Mouse (Mus musculus) midbrain, embryonic 16.5 days (tissue): ENCODE measurements around the gene Ece1. TPM values are rescaled to one million over a fixed set of nuclear protein-coding genes. Genes with fewer than 3 reads are reported as not detected.

Source experiments
- ATAC-seq: fragments of 200-750 bp; cut with Nextera tagmentation; 2 replicates; pipeline ENCODE4 v1.8.0; 2017; ENCODE audit warnings: moderate TSS enrichment
- H3K27ac ChIP-seq: fragments of 300-500 bp; sonication (generic); 2 replicates; pipeline ENCODE4 v1.5.1; 2014; ENCODE audit warnings: mild to moderate bottlenecking, low read length, mixed read lengths
- H3K27me3 ChIP-seq: fragments of 300-500 bp; sonication (generic); 2 replicates; pipeline ENCODE4 v1.6.1; 2014; ENCODE audit warnings: low read depth, low read length, mixed read lengths; ENCODE audit not compliant: control insufficient read depth, insufficient read depth
- H3K36me3 ChIP-seq: fragments of 300-500 bp; sonication (generic); 2 replicates; pipeline ENCODE4 v1.6.1; 2014; ENCODE audit warnings: mild to moderate bottlenecking, low read length, moderate library complexity, mixed read lengths; ENCODE audit not compliant: control insufficient read depth, insufficient read depth
- H3K4me1 ChIP-seq: fragments of 300-500 bp; sonication (generic); 2 replicates; pipeline ENCODE4 v1.6.1; 2014; ENCODE audit warnings: mild to moderate bottlenecking, low read length, mixed read lengths; ENCODE audit not compliant: control insufficient read depth, insufficient read depth
- H3K4me2 ChIP-seq: fragments of 300-500 bp; sonication (generic); 2 replicates; pipeline ENCODE4 v1.6.1; 2014; ENCODE audit warnings: mild to moderate bottlenecking, low read length, mixed read lengths
- H3K4me3 ChIP-seq: fragments of 300-500 bp; sonication (generic); 2 replicates; pipeline ENCODE4 v1.5.1; 2014; ENCODE audit warnings: low read depth, mild to moderate bottlenecking, low read length, moderate library complexity, mixed read lengths
- H3K9ac ChIP-seq: fragments of 300-500 bp; sonication (generic); 2 replicates; pipeline ENCODE4 v1.6.1; 2014; ENCODE audit warnings: low read depth, low read length, mixed read lengths
- H3K9me3 ChIP-seq: fragments of 300-500 bp; sonication (generic); replicated peaks from 2 replicates; pipeline ENCODE4 v1.6.1; 2014; ENCODE audit warnings: mild to moderate bottlenecking, low read length, mixed read lengths; ENCODE audit not compliant: control insufficient read depth, poor library complexity, severe bottlenecking
- WGBS: fragments of 180-500 bp; shearing (Covaris S2); extraction: QIAGEN DNeasy Blood & Tissue Kit; methylation state at CpG from one replicate; pipeline ENCODE4 v1.1.7; 2014; 5-methylcytosine and 5-hydroxymethylcytosine counted together
- polyA plus RNA-seq: library from polyadenylated mRNA; unstranded; fragments of >200 nt; fragmentation: Nextera tagmentation; extraction: Ambion mirVana; gene quantifications from 2 replicates; pipeline ENCODE4 v1.2.1, GENCODE M21; 2015

The Ece1 gene
- polyA plus RNA-seq, 1 experiment from 2014 or later = 21.3 TPM

DNA sequence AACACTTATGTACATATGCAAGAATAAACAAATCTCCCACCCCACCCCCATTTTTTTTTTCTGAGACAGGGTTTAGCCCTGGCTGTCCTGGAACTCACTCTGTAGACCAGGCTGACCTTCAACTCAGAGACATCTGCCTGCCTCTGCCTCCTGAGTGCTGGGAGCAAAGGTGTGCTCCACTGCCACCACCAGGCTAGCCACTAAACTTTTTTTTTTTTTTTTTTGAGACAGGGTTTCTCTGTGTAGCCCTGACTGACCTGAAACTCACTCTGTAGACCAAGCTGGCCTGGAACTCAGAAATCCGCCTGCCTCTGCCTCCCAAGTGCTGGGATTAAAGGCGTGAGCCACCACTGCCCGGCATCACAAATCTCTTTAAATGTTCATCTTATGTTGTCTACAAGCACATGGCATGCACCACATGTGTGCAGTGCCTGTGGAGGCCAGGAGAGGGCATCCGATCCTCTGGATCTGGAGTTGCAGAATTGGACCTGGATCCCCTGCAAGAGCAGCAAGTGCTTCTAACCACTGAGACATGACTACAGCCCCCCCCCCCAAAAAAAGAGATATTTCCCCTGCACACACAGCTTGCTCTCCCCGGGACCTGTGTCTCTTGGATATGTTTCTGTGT, 48.5 kb downstream of the Ece1 start:
- H3K27ac ChIP-seq = no peak overlapping the region
- peaks cover 16% of the 10 kb centered on the region for H3K4me1 ChIP-seq
- no peak overlapping the region for H3K4me3 ChIP-seq
- H3K36me3 ChIP-seq = no peaks in the 10 kb centered on the region
- H3K4me2 ChIP-seq = no peak overlapping the region
- no peaks in the 10 kb centered on the region for H3K27me3 ChIP-seq
- 96% methylated on average over 5 of the region's 5 CpGs for WGBS
- H3K9ac ChIP-seq = no peak overlapping the region
- ATAC-seq = no peak
- no peaks in the 10 kb centered on the region for H3K9me3 ChIP-seq

DNA sequence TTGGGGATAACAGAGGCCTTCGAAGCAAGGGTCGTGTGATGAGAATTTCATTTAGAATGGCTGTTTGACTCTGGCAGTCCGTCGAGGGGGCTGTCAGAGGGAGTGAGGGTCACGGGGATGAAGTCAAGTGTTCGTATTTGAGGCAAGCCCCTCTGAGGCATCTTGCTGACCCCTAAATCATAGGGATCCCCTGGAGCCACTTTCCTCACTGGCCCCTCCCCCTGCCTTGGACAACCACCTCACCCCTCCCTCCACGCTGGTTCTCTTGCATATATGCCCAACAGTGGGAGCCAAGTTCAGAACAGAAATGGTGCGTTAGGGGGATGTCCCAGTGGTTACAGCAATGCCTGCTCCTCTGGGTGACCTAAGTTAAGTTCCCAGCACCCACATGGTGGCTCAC, 49.6 kb downstream of the Ece1 start:
- no peak for ATAC-seq
- Histone ChIP-seq H3K27ac (no peak overlapping the region), H3K4me1 (peaks cover 16% of the 10 kb centered on the region), H3K36me3 (no peaks in the 10 kb centered on the region), H3K4me3 (no peak overlapping the region), H3K9ac (no peak overlapping the region), H3K4me2 (no peak overlapping the region), H3K27me3 (no peaks in the 10 kb centered on the region), H3K9me3 (no peaks in the 10 kb centered on the region)
- 92% methylated on average over 8 of the region's 8 CpGs for WGBS

DNA sequence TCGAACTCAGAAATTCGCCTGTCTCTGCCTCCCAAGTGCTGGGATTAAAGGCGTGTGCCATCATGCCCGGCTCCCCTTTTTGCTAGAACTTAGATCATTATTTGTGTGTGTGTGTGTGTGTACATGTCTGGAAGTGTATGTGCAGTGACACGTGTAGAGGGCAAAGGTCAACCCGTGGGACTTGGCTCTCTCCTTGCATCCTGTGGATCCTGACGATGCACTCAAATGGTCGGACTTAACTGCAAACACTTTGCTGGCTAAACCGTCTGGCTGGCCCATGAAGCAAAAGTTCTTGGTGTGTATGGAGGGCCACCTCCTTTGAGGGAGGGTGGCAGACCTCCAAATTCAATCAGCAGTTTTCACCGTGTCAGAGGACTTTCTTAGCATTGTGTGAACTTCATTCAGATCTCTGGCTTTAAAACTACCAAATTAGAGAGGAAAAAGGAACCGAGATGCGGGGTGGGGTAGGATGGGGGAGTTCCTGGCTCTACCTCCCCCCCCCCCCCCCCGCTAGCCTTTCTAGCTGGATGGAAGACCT, 50.8 kb downstream of the Ece1 start:
- Histone ChIP-seq H3K36me3 (no peaks in the 10 kb centered on the region), H3K27me3 (no peaks in the 10 kb centered on the region), H3K27ac (peak overlapping the region; percentile 22; the same call in 1 of the 2 replicates), H3K4me3 (peak overlapping the region; percentile 64), H3K4me2 (peak overlapping the region; percentile 98), H3K4me1 (peaks cover 23% of the 10 kb centered on the region), H3K9me3 (no peaks in the 10 kb centered on the region), H3K9ac (peak overlapping the region; percentile 76)
- 53% methylated on average over 12 of the region's 13 CpGs for WGBS
- no peak for ATAC-seq

DNA sequence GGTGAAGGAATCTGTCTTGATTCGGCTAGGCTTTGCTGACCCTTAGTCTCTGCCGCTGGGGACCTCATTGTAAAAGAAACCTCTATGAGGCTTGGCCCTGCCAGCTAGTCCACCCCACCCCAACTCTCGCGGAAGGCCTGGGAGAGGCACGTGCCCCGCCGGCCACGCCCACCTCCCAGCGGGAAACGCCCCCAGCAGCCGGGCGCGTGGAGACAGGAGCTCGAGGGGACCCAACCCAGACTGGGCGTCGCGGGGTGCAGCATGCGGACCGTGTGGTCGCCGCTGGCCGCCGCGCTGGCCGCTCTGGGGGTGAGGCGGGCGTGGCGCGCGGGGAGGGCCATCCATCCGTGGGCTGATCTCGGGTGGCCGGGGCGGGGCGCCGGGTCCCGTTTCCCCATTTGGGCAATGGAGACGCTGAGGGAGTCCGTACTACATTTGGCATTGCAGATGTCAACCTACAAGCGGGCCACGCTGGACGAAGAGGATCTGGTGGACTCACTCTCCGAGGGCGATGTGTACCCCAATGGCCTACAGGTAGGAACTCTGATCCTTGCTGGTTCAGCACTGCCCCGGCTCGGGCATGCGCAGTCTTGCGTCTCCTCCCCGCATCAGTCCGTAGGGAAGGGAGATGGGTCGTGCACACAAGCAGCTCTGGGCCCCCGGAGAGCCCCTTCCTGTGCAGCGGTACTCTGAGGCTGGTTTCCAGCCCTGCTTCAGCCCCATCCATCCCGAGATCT, 51.5 kb downstream of the Ece1 start:
- Histone ChIP-seq H3K9me3 (no peaks in the 10 kb centered on the region), H3K4me2 (peak overlapping the region; percentile 98), H3K36me3 (no peaks in the 10 kb centered on the region), H3K9ac (peak overlapping the region; percentile 76), H3K4me3 (peak overlapping the region; percentile 64), H3K27ac (peak overlapping the region; percentile 53; the same call in 1 of the 2 replicates), H3K27me3 (no peaks in the 10 kb centered on the region), H3K4me1 (peaks cover 29% of the 10 kb centered on the region)
- ATAC-seq = peak; percentile 80
- WGBS = 2% methylated on average over 49 of the region's 54 CpGs

DNA sequence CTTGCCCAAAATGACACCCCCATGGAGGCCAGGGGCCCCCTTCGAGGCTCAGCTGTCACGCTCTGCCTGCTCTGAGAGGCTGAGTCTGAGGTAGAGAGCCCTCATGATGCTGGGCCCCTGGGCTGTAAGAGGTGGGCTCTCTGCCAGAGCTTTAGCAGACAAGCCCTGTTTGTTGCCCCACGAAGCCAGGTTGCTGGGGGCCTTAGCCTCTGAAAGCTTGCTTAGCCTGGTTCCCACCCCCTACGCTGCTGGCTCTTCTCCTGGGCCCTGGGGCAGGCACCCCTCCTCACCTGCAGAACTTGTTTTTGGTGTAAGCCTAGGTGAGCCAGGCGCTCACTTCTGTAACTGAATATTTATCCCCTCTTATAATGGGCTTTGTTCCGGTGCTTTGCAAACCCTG, 55.6 kb downstream of the Ece1 start:
- 38% methylated on average over 6 of the region's 6 CpGs for WGBS
- Histone ChIP-seq H3K9me3 (no peaks in the 10 kb centered on the region), H3K9ac (peak overlapping the region; percentile 41; the same call in 1 of the 2 replicates), H3K4me1 (peaks cover 47% of the 10 kb centered on the region), H3K4me2 (no peak overlapping the region), H3K27ac (no peak overlapping the region), H3K27me3 (no peaks in the 10 kb centered on the region), H3K36me3 (0 out of 2 replicates have a peak, but pooled peaks cover 3% of the 10 kb centered on the region), H3K4me3 (no peak overlapping the region)
- no peak for ATAC-seq

DNA sequence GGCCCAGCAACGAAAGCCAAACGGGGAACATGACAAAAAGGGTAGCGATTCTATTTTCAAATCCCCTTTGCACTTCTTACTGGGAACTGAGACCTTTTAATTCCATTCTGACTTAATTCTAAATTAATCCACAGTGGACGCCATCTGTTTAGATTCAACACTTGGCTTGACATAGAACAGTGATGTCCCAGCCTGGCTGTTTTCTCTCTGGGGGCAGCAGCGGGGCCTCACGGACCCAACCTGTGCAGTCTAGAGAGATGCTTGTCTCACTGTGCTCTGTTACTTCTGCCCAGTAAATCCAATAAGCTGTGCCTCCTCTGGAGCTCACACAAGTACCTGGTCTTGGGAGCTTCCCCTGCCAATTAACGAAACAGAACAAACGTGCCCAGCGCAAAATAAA, 56.5 kb downstream of the Ece1 start:
- Histone ChIP-seq H3K9me3 (no peaks in the 10 kb centered on the region), H3K9ac (0 out of 2 replicates have a peak overlapping the region, but pooled peaks have one; percentile 14), H3K4me3 (no peak overlapping the region), H3K4me2 (no peak overlapping the region), H3K27ac (no peak overlapping the region), H3K27me3 (no peaks in the 10 kb centered on the region), H3K4me1 (peaks cover 43% of the 10 kb centered on the region), H3K36me3 (0 out of 2 replicates have a peak, but pooled peaks cover 3% of the 10 kb centered on the region)
- WGBS = 29% methylated on average over 9 of the region's 9 CpGs
- no peak for ATAC-seq

DNA sequence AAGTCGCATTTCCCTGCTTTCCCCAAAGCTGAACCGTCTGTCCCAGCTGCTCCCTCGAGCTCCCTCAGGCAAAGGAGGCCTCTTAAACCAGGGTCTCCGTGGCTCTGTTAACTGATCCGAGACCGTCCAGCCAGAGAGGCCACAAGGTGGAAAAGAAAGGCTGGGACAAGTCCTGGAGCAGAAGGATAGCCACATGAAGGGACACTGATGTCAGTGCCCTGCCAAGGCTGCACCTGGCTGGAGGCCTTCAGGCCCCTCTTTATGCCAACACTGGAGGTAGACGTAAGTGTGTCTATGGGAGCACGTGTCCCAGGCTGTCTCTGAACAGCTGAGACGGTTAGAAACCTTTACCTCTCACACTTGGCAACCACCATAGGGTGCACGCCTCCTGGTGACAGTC, 57.1 kb downstream of the Ece1 start:
- H3K4me2 ChIP-seq = no peak overlapping the region
- H3K27ac ChIP-seq = no peak overlapping the region
- no peak overlapping the region for H3K4me3 ChIP-seq
- no peaks in the 10 kb centered on the region for H3K9me3 ChIP-seq
- no peaks in the 10 kb centered on the region for H3K27me3 ChIP-seq
- 0 out of 2 replicates have a peak, but pooled peaks cover 3% of the 10 kb centered on the region for H3K36me3 ChIP-seq
- H3K9ac ChIP-seq = no peak overlapping the region
- peaks cover 38% of the 10 kb centered on the region for H3K4me1 ChIP-seq
- no peak for ATAC-seq
- WGBS = 49% methylated on average over 10 of the region's 10 CpGs

DNA sequence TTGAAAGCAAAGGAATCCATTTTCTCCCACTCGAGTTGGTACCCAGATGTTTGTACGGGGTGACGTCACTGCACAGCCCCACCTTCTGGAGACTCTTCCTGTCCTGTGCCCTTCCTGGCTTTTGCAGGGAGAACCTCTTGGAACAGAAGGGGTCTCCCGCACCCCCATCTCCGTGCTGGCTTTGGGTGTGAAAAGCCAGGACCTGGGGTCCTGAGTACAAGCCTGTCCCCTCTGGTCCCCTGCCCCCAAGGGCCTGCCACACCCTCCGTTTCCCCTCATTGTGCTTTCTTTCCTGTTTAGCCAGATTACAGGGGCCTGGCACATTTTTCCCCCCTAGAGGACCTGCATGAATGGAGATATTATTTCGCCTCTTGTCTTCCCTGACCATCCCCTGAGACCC, 58.0 kb downstream of the Ece1 start:
- H3K9ac ChIP-seq = no peak overlapping the region
- H3K4me3 ChIP-seq = no peak overlapping the region
- no peaks in the 10 kb centered on the region for H3K9me3 ChIP-seq
- H3K4me2 ChIP-seq = no peak overlapping the region
- 0 out of 2 replicates have a peak, but pooled peaks cover 3% of the 10 kb centered on the region for H3K36me3 ChIP-seq
- WGBS = 30% methylated on average over 7 of the region's 7 CpGs
- ATAC-seq = no peak
- H3K4me1 ChIP-seq = peaks cover 32% of the 10 kb centered on the region
- peak overlapping the region; percentile 26; the same call in 1 of the 2 replicates for H3K27ac ChIP-seq
- no peaks in the 10 kb centered on the region for H3K27me3 ChIP-seq

DNA sequence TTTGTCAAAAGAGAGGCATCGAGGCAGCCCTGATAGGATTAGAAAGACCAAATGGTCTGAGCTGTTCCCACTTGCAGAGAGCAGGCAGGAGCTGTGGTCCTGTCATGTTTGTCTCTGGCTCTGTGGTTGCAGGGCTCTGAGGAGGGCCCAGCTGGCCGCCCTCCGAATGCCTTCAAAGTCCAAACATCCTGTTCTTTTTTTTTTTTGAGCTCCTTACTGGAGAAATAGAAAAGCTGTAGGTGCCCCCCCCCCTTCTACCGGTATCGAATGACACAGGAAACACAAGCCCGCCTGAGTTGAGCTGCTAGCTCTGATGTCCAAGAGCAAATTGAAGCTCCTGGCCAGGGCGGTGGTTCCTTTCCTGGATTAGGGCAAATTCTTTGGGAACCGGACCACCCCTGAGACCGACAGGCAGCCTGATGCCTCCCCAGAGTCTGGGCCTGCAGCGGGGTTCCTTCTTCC, 58.5 kb downstream of the Ece1 start:
- no peaks in the 10 kb centered on the region for H3K9me3 ChIP-seq
- ATAC-seq = no peak
- H3K27me3 ChIP-seq = no peaks in the 10 kb centered on the region
- peaks cover 32% of the 10 kb centered on the region for H3K4me1 ChIP-seq
- no peak overlapping the region for H3K4me3 ChIP-seq
- WGBS = 18% methylated on average over 10 of the region's 10 CpGs
- 0 out of 2 replicates have a peak, but pooled peaks cover 3% of the 10 kb centered on the region for H3K36me3 ChIP-seq
- H3K4me2 ChIP-seq = no peak overlapping the region
- peak overlapping the region; percentile 11; the same call in 1 of the 2 replicates for H3K9ac ChIP-seq
- H3K27ac ChIP-seq = peak overlapping the region; percentile 31; the same call in 1 of the 2 replicates
